Mouse (Mus musculus): Measurements from ENCODE around the gene Npas1.

The Npas1 gene

GRCm38 (mm10) chr7:16415426-16415825, 62.1 kb downstream of the Npas1 start:
- DNase-seq: no peak

- no peak for DNase-seq
Observed at GRCm38 (mm10) chr7:16412930-16413329, 64.6 kb downstream of the Npas1 start.

- DNase-seq: no peak
Observed at GRCm38 (mm10) chr7:16412220-16412896, 65.2 kb downstream of the Npas1 start.

GRCm38 (mm10) chr7:16411100-16411499, 66.4 kb downstream of the Npas1 start:
- no peak for DNase-seq

GRCm38 (mm10) chr7:16406978-16407377, 70.5 kb downstream of the Npas1 start:
- no peak for DNase-seq

All from right cerebral cortex, adult 18-20 months (tissue).